Mouse (Mus musculus) hematopoietic stem cell, adult 5-6 weeks (primary cell): Measurements from ENCODE around the gene Ran. TPM values are rescaled to one million over a fixed set of nuclear protein-coding genes. Genes with fewer than 3 reads are reported as not detected.

Experiments
- ATAC-seq, 2 experiments: fragments of 125-278 bp in 1 of 2; replicated peaks in 1 of 2; 2 replicates each; pipeline ENCODE4 v1.8.0; 2016 to 2017; ENCODE audit warnings: inconsistent platforms in 2 of 2, mild to moderate bottlenecking in 2 of 2, moderate number of reproducible peaks in 2 of 2, low read depth in 1 of 2, moderate TSS enrichment in 1 of 2; ENCODE audit not compliant: low FRiP score in 2 of 2, poor library complexity in 2 of 2, severe bottlenecking in 2 of 2, insufficient read depth in 1 of 2, low TSS enrichment in 1 of 2
- total RNA-seq: library from RNA; stranded (forward); fragments of 172-1452, 232-1000 nt; gene quantifications from 2 replicates; pipeline ENCODE4 v1.2.3, GENCODE M21; 2017

Ran gene
- total RNA-seq, 1 experiment from 2014 or later: 527 TPM

DNA sequence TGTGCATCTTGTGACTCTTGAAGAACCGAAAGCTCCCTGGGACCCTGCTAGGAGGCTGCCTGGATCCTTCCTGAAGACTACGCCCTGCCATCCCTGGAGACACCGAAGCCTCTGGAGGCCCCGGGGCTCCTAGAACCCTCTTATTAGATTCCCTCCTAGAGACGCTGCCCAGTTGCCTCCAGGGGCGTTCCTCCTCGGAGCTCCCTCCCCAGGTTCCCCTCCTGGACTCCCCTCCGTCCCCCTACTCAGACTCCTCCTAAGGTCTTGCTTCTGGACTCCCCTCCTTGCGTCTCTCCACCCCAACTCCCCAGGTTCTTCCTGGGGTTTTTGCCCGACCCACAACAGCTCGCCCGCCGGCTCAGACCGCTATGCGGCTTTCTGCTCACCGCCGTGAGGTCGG, 11.9 kb upstream of the Ran start:
- ATAC-seq: peak; percentile 2 to 14; a peak in 2 of 4 replicates

GRCm38 (mm10) chr5:129008412-129008826, 11.4 kb upstream of the Ran start, which contains the start of gene Stx2:
Stx2 (minus strand) TSS chr5:129008574.
- peak; percentile 73 to 80 for ATAC-seq

DNA sequence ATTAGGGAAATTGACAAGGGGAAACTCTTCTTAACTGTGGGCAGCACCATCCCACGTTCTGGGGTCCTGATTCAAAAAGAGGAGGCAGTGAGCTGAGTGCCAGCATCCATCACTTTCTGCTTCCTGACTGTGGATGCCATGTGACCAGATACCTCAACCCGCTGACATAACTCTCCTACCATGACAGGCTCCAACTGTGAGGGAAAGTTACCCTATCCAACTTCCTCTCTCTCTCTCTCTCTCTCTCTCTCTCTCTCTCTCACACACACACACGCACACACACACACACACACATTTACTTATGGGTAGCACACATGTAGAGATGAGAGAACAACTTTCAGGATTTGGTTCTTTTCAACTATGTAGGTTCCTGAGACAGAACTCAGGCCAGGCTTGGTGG, 10.3 kb upstream of the Ran start:
- ATAC-seq: no peak

DNA sequence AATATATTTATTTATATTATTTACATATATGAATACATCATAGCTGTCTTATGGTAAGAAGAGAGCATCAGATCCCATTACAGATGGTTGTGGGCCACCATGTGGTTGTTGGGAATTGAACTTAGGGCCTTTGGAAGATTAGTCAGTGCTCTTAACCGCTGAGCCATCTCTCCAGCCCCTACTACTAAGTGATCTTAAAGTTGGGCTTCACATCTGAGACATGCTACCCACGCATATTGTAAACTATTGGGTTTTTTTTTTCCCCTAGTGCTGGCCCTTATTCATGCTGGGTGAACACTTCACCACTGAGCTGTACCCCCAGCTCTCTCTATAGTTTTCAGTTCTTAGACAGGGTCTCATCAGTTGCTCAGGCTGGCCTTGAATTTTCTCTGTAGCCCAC, 8.9 kb upstream of the Ran start:
- no peak for ATAC-seq

DNA sequence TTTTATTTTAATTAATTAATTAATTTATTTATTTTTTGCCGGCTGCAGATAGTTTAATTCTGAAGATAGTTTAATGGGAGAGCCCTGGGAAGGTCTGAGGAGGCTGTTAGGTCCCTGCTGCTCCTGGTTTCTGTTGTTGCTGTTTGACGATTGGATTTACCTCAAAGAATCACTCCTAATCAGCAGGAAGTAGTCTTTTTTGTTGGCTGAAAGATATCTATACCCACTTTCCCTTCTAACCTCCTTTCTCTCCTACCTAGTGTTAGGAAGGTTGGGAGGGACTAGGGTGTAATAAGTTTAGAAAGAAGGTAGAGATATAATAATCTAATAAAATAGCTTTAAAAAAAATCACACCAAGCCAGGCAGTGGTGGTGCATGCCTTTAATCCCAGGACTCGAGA, 4.8 kb upstream of the Ran start:
- no peak for ATAC-seq

GRCm38 (mm10) chr5:129015540-129015939, 4.3 kb upstream of the Ran start:
- ATAC-seq: no peak

GRCm38 (mm10) chr5:129016370-129016769, 3.5 kb upstream of the Ran start:
- no peak for ATAC-seq

DNA sequence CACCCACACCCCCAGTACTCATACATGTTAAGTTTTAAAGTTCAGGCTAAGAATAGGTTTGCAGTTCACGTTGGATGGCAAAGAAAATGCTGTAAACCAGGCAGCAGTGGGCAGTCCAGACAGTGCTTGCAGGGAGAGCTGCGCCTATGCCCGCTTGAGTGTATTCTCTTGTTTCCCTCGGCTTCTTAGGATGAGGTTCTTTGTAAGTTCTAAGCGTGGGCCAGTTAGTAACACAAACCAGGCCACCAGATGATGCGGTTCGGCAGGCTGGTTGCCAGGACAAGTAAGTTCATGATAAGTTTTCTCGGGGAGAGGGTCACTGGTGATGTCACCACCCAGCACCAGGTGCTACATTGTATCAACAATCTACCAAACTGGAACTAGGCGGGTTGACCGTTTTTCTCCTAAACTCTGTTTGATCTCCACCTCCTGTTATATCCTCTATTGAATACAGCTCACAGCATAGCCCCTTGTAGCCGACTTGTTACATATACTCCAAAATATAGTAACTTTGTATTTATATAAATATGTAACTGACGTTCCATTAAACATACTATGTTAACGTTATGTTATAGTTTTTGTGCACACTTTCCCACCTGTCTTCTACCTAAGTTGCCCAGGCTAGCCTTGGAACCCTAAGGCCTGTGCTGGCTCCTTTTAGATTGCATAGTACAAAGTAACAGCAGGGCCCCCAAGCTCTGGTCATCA, 933 bp upstream of the Ran start:
- no peak for ATAC-seq

- ATAC-seq: peak; percentile 5 to 37; a peak in 2 of 4 replicates
Observed at GRCm38 (mm10) chr5:129020300-129020668, 415 bp downstream of the Ran start.

- peak in 1 of 2 experiments; percentile 4; a peak in 1 of 4 replicates for ATAC-seq
Observed at GRCm38 (mm10) chr5:129020731-129021130, 862 bp downstream of the Ran start.

DNA sequence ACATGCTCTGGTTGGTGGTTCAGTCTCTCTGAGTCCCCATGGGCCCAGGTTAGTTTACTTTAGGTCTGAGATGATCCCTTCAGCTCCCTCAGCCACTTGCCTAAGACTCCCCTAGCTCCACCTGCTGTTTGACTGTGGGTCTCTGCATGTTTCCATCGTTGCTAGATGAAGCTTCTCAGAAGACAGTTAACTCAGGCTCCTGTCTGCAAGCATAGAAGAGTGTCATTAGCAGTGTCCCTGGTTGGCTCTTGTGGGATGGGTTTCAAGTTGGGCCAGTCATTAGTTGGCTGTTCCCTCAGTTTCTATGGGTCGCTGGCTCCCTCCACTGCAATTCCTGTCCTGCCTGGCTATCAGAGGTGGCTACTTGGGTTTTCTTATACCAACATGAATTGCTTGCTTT, 5.2 kb downstream of the Ran start:
- ATAC-seq: no peak

- ATAC-seq: no peak
Observed at GRCm38 (mm10) chr5:129025725-129026124, 5.9 kb downstream of the Ran start.

DNA sequence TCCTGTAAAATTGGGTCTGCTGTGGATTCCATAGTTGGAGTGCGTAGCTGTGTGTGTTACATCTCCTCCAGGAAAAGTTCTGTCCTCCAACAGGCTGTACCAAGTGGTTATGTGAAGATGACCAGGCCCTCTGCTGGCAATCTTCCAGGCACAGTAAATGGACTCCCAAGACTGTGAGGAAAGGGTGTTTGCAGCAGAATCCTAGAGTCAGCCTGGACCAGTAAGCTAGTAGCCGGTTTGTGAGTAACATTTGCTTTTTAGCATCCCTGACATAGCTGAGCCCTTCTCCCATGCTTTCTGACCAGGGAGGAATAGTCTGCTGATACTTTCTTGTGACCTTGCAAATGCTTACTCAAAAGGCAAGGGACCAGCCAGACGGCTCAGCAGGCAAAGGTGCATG, 6.3 kb downstream of the Ran start:
- no peak for ATAC-seq

DNA sequence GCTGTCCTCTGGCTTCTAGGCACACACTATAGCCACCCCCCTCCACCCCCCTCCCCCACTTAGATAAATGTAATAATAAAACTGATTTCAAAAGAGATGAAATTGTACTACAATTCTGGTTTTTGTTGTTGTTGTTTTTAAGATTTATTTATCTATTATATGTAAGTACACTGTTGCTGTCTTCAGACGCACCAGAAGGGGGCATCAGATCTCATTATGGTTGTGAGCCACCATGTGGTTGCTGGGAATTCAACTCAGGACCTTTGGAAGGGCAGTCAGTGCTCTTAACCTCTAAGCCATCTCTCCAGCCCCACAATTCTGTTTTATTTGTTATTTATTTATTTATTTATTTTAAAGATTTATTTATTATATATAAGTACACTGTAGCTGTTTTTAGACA, 6.8 kb downstream of the Ran start:
- no peak for ATAC-seq

GRCm38 (mm10) chr5:129029131-129029723, 9.4 kb downstream of the Ran start:
- ATAC-seq: no peak

GRCm38 (mm10) chr5:129036678-129037077, 16.8 kb downstream of the Ran start:
- ATAC-seq: no peak

DNA sequence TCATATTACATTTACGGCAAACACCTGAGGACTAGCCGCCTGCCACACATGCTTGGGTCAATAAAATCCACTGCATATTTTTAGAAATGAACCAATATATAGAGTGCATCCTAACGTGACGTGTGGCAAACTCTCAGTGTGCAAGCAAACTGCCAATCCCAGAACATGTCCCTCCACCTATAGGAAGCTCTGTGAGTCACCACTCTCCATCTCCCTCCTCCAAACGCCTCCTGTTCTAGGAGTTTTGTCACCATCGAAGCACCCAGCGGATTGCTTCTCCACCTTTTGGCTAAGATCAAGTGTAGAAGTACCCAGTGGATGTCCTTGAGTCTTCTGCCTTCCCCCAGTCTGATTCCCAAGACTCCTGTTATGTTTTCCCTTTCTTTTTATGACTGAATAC, 17.9 kb downstream of the Ran start:
- no peak for ATAC-seq

DNA sequence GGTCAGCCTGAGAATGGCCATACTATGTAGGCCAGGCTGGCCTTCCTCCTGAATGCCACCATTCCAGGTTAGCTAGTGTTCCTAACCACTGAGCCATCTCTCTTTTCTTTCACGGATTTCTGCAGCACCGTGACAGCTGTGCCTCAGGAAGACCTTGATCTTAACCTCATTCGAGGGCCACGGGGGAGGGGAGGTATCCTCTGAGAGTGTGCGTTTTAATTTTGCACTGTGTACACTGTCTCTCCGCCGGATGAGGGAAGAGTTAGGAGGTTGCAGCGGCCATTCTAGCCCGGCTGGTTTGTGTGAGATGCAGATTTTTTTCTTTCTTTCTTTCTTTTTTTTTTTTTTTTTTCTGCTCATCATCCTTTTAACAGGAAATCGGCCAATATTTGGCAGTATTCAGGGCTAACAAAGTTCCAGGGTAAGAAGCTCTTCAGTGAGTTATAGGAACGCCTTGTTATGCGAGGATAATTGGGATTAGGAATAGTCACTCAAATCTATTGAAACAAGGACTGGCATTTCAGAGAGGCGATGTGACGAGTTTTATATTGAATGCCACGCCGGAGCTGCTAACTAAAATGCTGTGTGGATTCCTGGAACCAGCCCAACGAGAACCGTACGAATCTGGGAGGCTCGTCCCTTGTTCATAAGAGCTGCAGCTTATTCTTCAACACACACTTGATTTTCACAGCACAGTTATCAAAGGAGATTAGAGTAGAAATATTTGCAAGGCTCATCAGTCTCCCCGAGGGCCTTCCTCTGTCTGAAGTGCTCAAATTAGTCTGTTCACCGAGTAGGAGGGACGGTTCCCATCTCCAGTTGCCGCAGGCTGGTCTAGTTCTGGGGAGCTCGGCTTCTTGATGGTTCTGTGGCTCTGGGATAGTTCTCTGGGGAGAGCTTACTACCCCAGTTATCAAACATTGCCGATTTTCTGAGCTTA, 26.0 kb downstream of the Ran start:
- ATAC-seq: no peak
